Mouse (Mus musculus) embryonic facial prominence, embryonic 12.5 days (tissue): ENCODE results near the gene Amfr. TPM values are rescaled to one million over a fixed set of nuclear protein-coding genes. Genes with fewer than 3 reads are reported as not detected.

Experiments
- ATAC-seq: fragments of 200-750 bp; cut with Nextera tagmentation; 2 replicates; pipeline ENCODE4 v1.8.0; 2017; ENCODE audit not compliant: insufficient number of reproducible peaks, insufficient read depth, low FRiP score, low TSS enrichment
- H3K27ac ChIP-seq: fragments of 300-500 bp; sonication (generic); 2 replicates; pipeline ENCODE4 v1.5.1; 2016; ENCODE audit warnings: mild to moderate bottlenecking
- H3K27me3 ChIP-seq: fragments of 300-500 bp; sonication (generic); 2 replicates; pipeline ENCODE4 v1.6.1; 2016; ENCODE audit warnings: mild to moderate bottlenecking, moderate library complexity
- H3K36me3 ChIP-seq: fragments of 300-500 bp; sonication (generic); 2 replicates; pipeline ENCODE4 v1.6.1; 2016; ENCODE audit warnings: mild to moderate bottlenecking
- H3K4me1 ChIP-seq: fragments of 300-500 bp; sonication (generic); 2 replicates; pipeline ENCODE4 v1.6.1; 2016
- H3K4me2 ChIP-seq: fragments of 300-500 bp; sonication (generic); replicated peaks from 2 replicates; pipeline ENCODE4 v1.6.1; 2016; ENCODE audit warnings: mild to moderate bottlenecking, moderate library complexity
- H3K4me3 ChIP-seq: fragments of 300-500 bp; sonication (generic); 2 replicates; pipeline ENCODE4 v1.5.1; 2016; ENCODE audit warnings: mild to moderate bottlenecking
- H3K9ac ChIP-seq: fragments of 300-500 bp; sonication (generic); 2 replicates; pipeline ENCODE4 v1.6.1; 2016; ENCODE audit warnings: mild to moderate bottlenecking, moderate library complexity
- H3K9me3 ChIP-seq: fragments of 300-500 bp; sonication (generic); 2 replicates; pipeline ENCODE4 v1.6.1; 2016; ENCODE audit warnings: mild to moderate bottlenecking, moderate library complexity
- whole genome bisulfite sequencing: fragments of 180-500 bp; shearing (Covaris S2); methylation state at CpG from one replicate; pipeline ENCODE4 v1.1.7; 2016; 5-methylcytosine and 5-hydroxymethylcytosine counted together
- microRNA-seq: library from miRNA; unstranded; fragments of <30 nt; microRNA quantifications from one replicate; pipeline ENCODE4, GENCODE M21; 2017
- polyA plus RNA-seq: library from polyadenylated mRNA; unstranded; fragments of >200 nt; fragmentation: Nextera tagmentation; extraction: Ambion mirVana; gene quantifications from 2 replicates; pipeline ENCODE4 v1.2.1, GENCODE M21; 2016

Amfr gene
- polyA plus RNA-seq, 1 experiment from 2014 or later = 60.1 TPM

DNA sequence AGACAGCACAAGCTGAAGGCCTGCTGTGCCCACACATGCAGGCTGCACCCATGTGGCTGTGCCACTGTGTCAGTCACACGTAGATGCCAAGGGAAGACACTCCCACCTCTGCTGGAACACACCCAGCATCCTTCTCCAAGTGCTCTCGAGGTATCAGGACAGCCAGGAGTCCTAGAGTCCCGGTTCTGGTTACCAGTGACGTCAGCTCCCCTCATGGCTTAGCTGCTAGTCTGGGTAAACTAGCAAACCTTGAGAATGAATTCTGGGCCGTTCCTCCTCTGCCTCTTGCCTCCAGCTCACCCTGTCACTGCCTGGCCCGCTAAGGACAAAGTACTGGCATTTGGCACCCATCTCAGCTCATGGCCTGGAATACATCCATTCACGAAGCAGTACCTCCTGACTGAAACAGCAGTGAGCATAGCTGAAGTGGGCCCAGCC, 88.7 kb downstream of the Amfr start:
- 79% methylated on average over 7 of the region's 7 CpGs for WGBS

More for the DNA sequence above, 88.7 kb downstream of the Amfr start:
- Histone ChIP-seq H3K27ac (no peak overlapping the region), H3K27me3 (0 out of 2 replicates have a peak, but pooled peaks cover 4% of the 10 kb centered on the region), H3K4me1 (no peaks in the 10 kb centered on the region), H3K9ac (no peak overlapping the region), H3K9me3 (no peaks in the 10 kb centered on the region), H3K4me3 (no peak overlapping the region), H3K36me3 (no peaks in the 10 kb centered on the region), H3K4me2 (no peak overlapping the region)
- ATAC-seq = no peak

Small RNAs within 50 kb of the gene (microRNA-seq; reads per million reads assigned to microRNA genes)
- gene Gm24159 = not detected

Other genes with a start within 250 kb of the Amfr start
- 12.9 and 16.7 TPM in 2 replicates for gene Gnao1, start 202.9 kb downstream of the Amfr start, polyA plus RNA-seq
- 124 and 140 TPM in 2 replicates for gene Nudt21, start 24.2 kb upstream of the Amfr start, polyA plus RNA-seq
- gene Ogfod1, start 24.4 kb upstream of the Amfr start, polyA plus RNA-seq = 14.4 and 15.6 TPM in 2 replicates
- gene Bbs2, start 86.1 kb upstream of the Amfr start, polyA plus RNA-seq = 15.9 and 17.1 TPM in 2 replicates
- not detected in 2 replicates for gene Mt4, start 124.4 kb upstream of the Amfr start, polyA plus RNA-seq
- gene Mt3, start 139.8 kb upstream of the Amfr start, polyA plus RNA-seq = 4.7 and 5.7 TPM in 2 replicates
- gene Mt2, start 159.8 kb upstream of the Amfr start, polyA plus RNA-seq = 28.6 and 37.7 TPM in 2 replicates
- gene Mt1, start 166.2 kb upstream of the Amfr start, polyA plus RNA-seq = 73.2 and 73.3 TPM in 2 replicates
- gene Nup93, start 201.7 kb upstream of the Amfr start, polyA plus RNA-seq = 110 TPM in 2 replicates